Mouse (Mus musculus) intestine, embryonic 16.5 days (tissue): ENCODE results near the gene Zfp708. TPM values are rescaled to one million over a fixed set of nuclear protein-coding genes. Genes with fewer than 3 reads are reported as not detected.

ENCODE experiments used
- ATAC-seq: fragments of 200-750 bp; cut with Nextera tagmentation; 2 replicates; pipeline ENCODE4 v1.8.0; 2017; ENCODE audit warnings: moderate TSS enrichment, moderate library complexity
- H3K27ac ChIP-seq: fragments of 300-500 bp; sonication (generic); 2 replicates; pipeline ENCODE4 v1.5.1; 2014; ENCODE audit warnings: mild to moderate bottlenecking, low read length
- H3K27me3 ChIP-seq: fragments of 300-500 bp; sonication (generic); replicated peaks from 2 replicates; pipeline ENCODE4 v1.6.1; 2014; ENCODE audit warnings: low read length, control low read depth, mixed read lengths; ENCODE audit not compliant: control insufficient read depth, insufficient read depth
- H3K36me3 ChIP-seq: fragments of 300-500 bp; sonication (generic); 2 replicates; pipeline ENCODE4 v1.6.1; 2014; ENCODE audit warnings: low read length, control low read depth; ENCODE audit not compliant: control insufficient read depth, insufficient read depth
- H3K4me1 ChIP-seq: fragments of 300-500 bp; sonication (generic); 2 replicates; pipeline ENCODE4 v1.6.1; 2014; ENCODE audit warnings: low read length, control low read depth, mixed read lengths; ENCODE audit not compliant: control insufficient read depth, insufficient read depth
- H3K4me2 ChIP-seq: fragments of 300-500 bp; sonication (generic); 2 replicates; pipeline ENCODE4 v1.6.1; 2014; ENCODE audit warnings: low read depth, low read length, control low read depth
- H3K4me3 ChIP-seq: fragments of 300-500 bp; sonication (generic); 2 replicates; pipeline ENCODE4 v1.5.1; 2014; ENCODE audit warnings: mild to moderate bottlenecking, low read length
- H3K9ac ChIP-seq: fragments of 300-500 bp; sonication (generic); 2 replicates; pipeline ENCODE4 v1.6.1; 2014; ENCODE audit warnings: low read depth, low read length
- H3K9me3 ChIP-seq: fragments of 300-500 bp; sonication (generic); 2 replicates; pipeline ENCODE4 v1.6.1; 2016; ENCODE audit warnings: low read length, control low read depth; ENCODE audit not compliant: control insufficient read depth
- WGBS: fragments of 180-500 bp; shearing (Covaris S2); extraction: QIAGEN DNeasy Blood & Tissue Kit; methylation state at CpG from one replicate; pipeline ENCODE4 v1.1.7; 2014; 5-methylcytosine and 5-hydroxymethylcytosine counted together
- polyA plus RNA-seq: library from polyadenylated mRNA; unstranded; fragments of >200 nt; fragmentation: Nextera tagmentation; extraction: Ambion mirVana; gene quantifications from 2 replicates; pipeline ENCODE4 v1.2.1, GENCODE M21; 2015

The Zfp708 gene
- polyA plus RNA-seq, 1 experiment from 2014 or later = 2.6 TPM

- no peaks in the 10 kb centered on the region for H3K27me3 ChIP-seq
- H3K4me3 ChIP-seq = peak within 1 kb of the TSS; percentile 64
- peak; percentile 100 for ATAC-seq
- no peaks in the 10 kb centered on the region for H3K9me3 ChIP-seq
- peak within 1 kb of the TSS; percentile 91 for H3K27ac ChIP-seq
- H3K9ac ChIP-seq = peak within 1 kb of the TSS; percentile 72
- peaks cover 6% of the 10 kb centered on the region for H3K4me1 ChIP-seq
- peaks cover 5% of the 10 kb centered on the region; the same call in 1 of the 2 replicates for H3K36me3 ChIP-seq
- H3K4me2 ChIP-seq = peak within 1 kb of the TSS; percentile 74
- WGBS = under 1% methylated on average over 17 of the region's 17 CpGs
Measured at GRCm38 (mm10) chr13:67108194-67108820, 10.5 kb upstream of the Zfp708 start, which contains the start of gene Gm28557. TSS of gene Gm28557 (minus strand) at chr13:67108604.

- Histone ChIP-seq H3K36me3 (peaks cover 5% of the 10 kb centered on the region; the same call in 1 of the 2 replicates), H3K27ac (peak overlapping the region; percentile 91), H3K27me3 (no peaks in the 10 kb centered on the region), H3K4me3 (peak overlapping the region; percentile 64), H3K4me1 (peaks cover 6% of the 10 kb centered on the region), H3K4me2 (peak overlapping the region; percentile 74), H3K9me3 (no peaks in the 10 kb centered on the region), H3K9ac (peak overlapping the region; percentile 72)
- 42% methylated on average over 9 of the region's 9 CpGs for WGBS
- ATAC-seq = peak; percentile 7
Measured at GRCm38 (mm10) chr13:67107681-67108080, 9.9 kb upstream of the Zfp708 start.

GRCm38 (mm10) chr13:67090154-67090553 lies 7.6 kb downstream of the Zfp708 start:
- 0 out of 2 replicates have a peak, but pooled peaks have one; percentile 23 for ATAC-seq
- Histone ChIP-seq H3K4me3 (no peak overlapping the region), H3K9ac (no peak overlapping the region), H3K36me3 (no peaks in the 10 kb centered on the region), H3K27me3 (no peaks in the 10 kb centered on the region), H3K4me1 (no peaks in the 10 kb centered on the region), H3K4me2 (no peak overlapping the region), H3K9me3 (no peaks in the 10 kb centered on the region), H3K27ac (no peak overlapping the region)
- WGBS = 79% methylated on average over 1 of the region's 1 CpGs

- ATAC-seq = no peak
- WGBS = 76% methylated on average over 1 of the region's 1 CpGs
- Histone ChIP-seq H3K9me3 (no peaks in the 10 kb centered on the region), H3K36me3 (no peaks in the 10 kb centered on the region), H3K27ac (peak overlapping the region; percentile 95), H3K4me1 (peaks cover 7% of the 10 kb centered on the region; the same call in 1 of the 2 replicates), H3K27me3 (no peaks in the 10 kb centered on the region), H3K4me3 (peak overlapping the region; percentile 66), H3K9ac (peak overlapping the region; percentile 75), H3K4me2 (peak overlapping the region; percentile 68)
Measured at GRCm38 (mm10) chr13:67081946-67082345, 15.8 kb downstream of the Zfp708 start.

- peak; percentile 100 for ATAC-seq
- Histone ChIP-seq H3K9me3 (no peaks in the 10 kb centered on the region), H3K9ac (peak overlapping the region; percentile 75), H3K36me3 (no peaks in the 10 kb centered on the region), H3K4me1 (peaks cover 7% of the 10 kb centered on the region; the same call in 1 of the 2 replicates), H3K27ac (peak overlapping the region; percentile 95), H3K4me3 (peak overlapping the region; percentile 66), H3K27me3 (no peaks in the 10 kb centered on the region), H3K4me2 (peak overlapping the region; percentile 68)
- under 1% methylated on average over 24 of the region's 24 CpGs for WGBS
Measured at GRCm38 (mm10) chr13:67081142-67081713, 16.5 kb downstream of the Zfp708 start.

GRCm38 (mm10) chr13:67077244-67077643 lies 20.5 kb downstream of the Zfp708 start:
- H3K9me3 ChIP-seq = no peaks in the 10 kb centered on the region
- no peak for ATAC-seq
- no peak overlapping the region for H3K4me2 ChIP-seq
- no peak overlapping the region for H3K4me3 ChIP-seq
- no peaks in the 10 kb centered on the region for H3K27me3 ChIP-seq
- no peak overlapping the region for H3K27ac ChIP-seq
- H3K4me1 ChIP-seq = peaks cover 7% of the 10 kb centered on the region; the same call in 1 of the 2 replicates
- H3K9ac ChIP-seq = no peak overlapping the region
- H3K36me3 ChIP-seq = peaks cover 8% of the 10 kb centered on the region
- 99% methylated on average over 2 of the region's 2 CpGs for WGBS

- peaks cover 7% of the 10 kb centered on the region for H3K9me3 ChIP-seq
- no peak overlapping the region for H3K9ac ChIP-seq
- no peak overlapping the region for H3K4me2 ChIP-seq
- WGBS = 92% methylated on average over 2 of the region's 2 CpGs
- H3K27ac ChIP-seq = no peak overlapping the region
- no peak for ATAC-seq
- peaks cover 25% of the 10 kb centered on the region for H3K36me3 ChIP-seq
- H3K4me1 ChIP-seq = no peaks in the 10 kb centered on the region
- H3K4me3 ChIP-seq = no peak overlapping the region
- H3K27me3 ChIP-seq = no peaks in the 10 kb centered on the region
Measured at GRCm38 (mm10) chr13:67072786-67073185, 25.0 kb downstream of the Zfp708 start.

GRCm38 (mm10) chr13:67065386-67065785 lies 32.4 kb downstream of the Zfp708 start:
- Histone ChIP-seq H3K4me2 (no peak overlapping the region), H3K4me1 (no peaks in the 10 kb centered on the region), H3K4me3 (no peak overlapping the region), H3K36me3 (peaks cover 10% of the 10 kb centered on the region; the same call in 1 of the 2 replicates), H3K9me3 (peaks cover 6% of the 10 kb centered on the region; the same call in 1 of the 2 replicates), H3K27me3 (no peaks in the 10 kb centered on the region), H3K9ac (no peak overlapping the region), H3K27ac (no peak overlapping the region)
- ATAC-seq = no peak
- WGBS = 89% methylated on average over 8 of the region's 8 CpGs

GRCm38 (mm10) chr13:67062427-67062826 lies 35.3 kb downstream of the Zfp708 start:
- WGBS = 47% methylated on average over 7 of the region's 7 CpGs
- no peak for ATAC-seq
- no peaks in the 10 kb centered on the region for H3K36me3 ChIP-seq
- no peak overlapping the region for H3K27ac ChIP-seq
- H3K27me3 ChIP-seq = no peaks in the 10 kb centered on the region
- peaks cover 3% of the 10 kb centered on the region; the same call in 1 of the 2 replicates for H3K9me3 ChIP-seq
- H3K4me2 ChIP-seq = no peak overlapping the region
- no peak overlapping the region for H3K9ac ChIP-seq
- no peak overlapping the region for H3K4me3 ChIP-seq
- H3K4me1 ChIP-seq = peaks cover 3% of the 10 kb centered on the region; the same call in 1 of the 2 replicates
